Mouse (Mus musculus): ENCODE data around the gene Aspscr1. TPM values are rescaled to one million over a fixed set of nuclear protein-coding genes. Genes with fewer than 3 reads are reported as not detected.

Gene Aspscr1
- total RNA-seq, 2 experiments from 2014 or later: 50.0 to 55.7 TPM

GRCm38 (mm10) chr11:120679909-120680308 is 7.1 kb downstream of the Aspscr1 start:
- no peak for DNase-seq (ENCODE audit: extremely low spot score in 1 of 2, low spot score in 1 of 2)

- no peak for DNase-seq (ENCODE audit: extremely low spot score in 1 of 2, low spot score in 1 of 2)
These were observed 9.9 kb downstream of the Aspscr1 start for GRCm38 (mm10) chr11:120682683-120683082.

GRCm38 (mm10) chr11:120683536-120683935 is 10.8 kb downstream of the Aspscr1 start:
- no peak for DNase-seq (ENCODE audit: extremely low spot score in 1 of 2, low spot score in 1 of 2)

GRCm38 (mm10) chr11:120684086-120684485 is 11.3 kb downstream of the Aspscr1 start:
- no peak for DNase-seq (ENCODE audit: extremely low spot score in 1 of 2, low spot score in 1 of 2)

- DNase-seq (ENCODE audit: extremely low spot score in 1 of 2, low spot score in 1 of 2): no peak
These were observed 11.9 kb downstream of the Aspscr1 start for GRCm38 (mm10) chr11:120684660-120685059.

- no peak for DNase-seq (ENCODE audit: extremely low spot score in 1 of 2, low spot score in 1 of 2)
These were observed 14.0 kb downstream of the Aspscr1 start for GRCm38 (mm10) chr11:120686650-120687272.

GRCm38 (mm10) chr11:120689365-120689764 is 16.6 kb downstream of the Aspscr1 start:
- DNase-seq (ENCODE audit: extremely low spot score in 1 of 2, low spot score in 1 of 2): no peak

- DNase-seq (ENCODE audit: extremely low spot score in 1 of 2, low spot score in 1 of 2): no peak
These were observed 19.8 kb downstream of the Aspscr1 start for GRCm38 (mm10) chr11:120692471-120693011.

GRCm38 (mm10) chr11:120693461-120693860 is 20.7 kb downstream of the Aspscr1 start:
- DNase-seq (ENCODE audit: extremely low spot score in 1 of 2, low spot score in 1 of 2): no peak

GRCm38 (mm10) chr11:120695184-120695583 is 22.4 kb downstream of the Aspscr1 start:
- no peak for DNase-seq (ENCODE audit: extremely low spot score in 1 of 2, low spot score in 1 of 2)

GRCm38 (mm10) chr11:120695641-120696040 is 22.9 kb downstream of the Aspscr1 start:
- DNase-seq (ENCODE audit: extremely low spot score in 1 of 2, low spot score in 1 of 2): no peak

- no peak for DNase-seq (ENCODE audit: extremely low spot score in 1 of 2, low spot score in 1 of 2)
These were observed 23.8 kb downstream of the Aspscr1 start for GRCm38 (mm10) chr11:120696568-120696967.

- DNase-seq (ENCODE audit: extremely low spot score in 1 of 2, low spot score in 1 of 2): no peak
These were observed 25.0 kb downstream of the Aspscr1 start for GRCm38 (mm10) chr11:120697741-120698140.

GRCm38 (mm10) chr11:120703696-120704454 is 31.1 kb downstream of the Aspscr1 start:
- DNase-seq (ENCODE audit: extremely low spot score in 1 of 2, low spot score in 1 of 2): no peak

- DNase-seq (ENCODE audit: extremely low spot score in 1 of 2, low spot score in 1 of 2): no peak
These were observed 31.9 kb downstream of the Aspscr1 start for GRCm38 (mm10) chr11:120704486-120705325.

GRCm38 (mm10) chr11:120706120-120706519 is 33.3 kb downstream of the Aspscr1 start:
- no peak for DNase-seq (ENCODE audit: extremely low spot score in 1 of 2, low spot score in 1 of 2)

GRCm38 (mm10) chr11:120707225-120707624 is 34.5 kb downstream of the Aspscr1 start:
- DNase-seq (ENCODE audit: extremely low spot score in 1 of 2, low spot score in 1 of 2): no peak

GRCm38 (mm10) chr11:120707969-120708368 is 35.2 kb downstream of the Aspscr1 start:
- no peak for DNase-seq (ENCODE audit: extremely low spot score in 1 of 2, low spot score in 1 of 2)

- DNase-seq (ENCODE audit: extremely low spot score in 1 of 2, low spot score in 1 of 2): no peak
These were observed 36.8 kb downstream of the Aspscr1 start for GRCm38 (mm10) chr11:120709551-120709950.

GRCm38 (mm10) chr11:120710672-120711071 is 37.9 kb downstream of the Aspscr1 start:
- no peak for DNase-seq (ENCODE audit: extremely low spot score in 1 of 2, low spot score in 1 of 2)
